Mouse (Mus musculus) lung, adult 18-20 months (tissue): ENCODE measurements around the gene Tob2.

Experiments used
- DNase-seq, 2 experiments: peaks; one replicate each; pipeline ENCODE4 v3.0.0; 2022; ENCODE audit warnings: mixed read lengths in 2 of 2

Gene Tob2

DNA sequence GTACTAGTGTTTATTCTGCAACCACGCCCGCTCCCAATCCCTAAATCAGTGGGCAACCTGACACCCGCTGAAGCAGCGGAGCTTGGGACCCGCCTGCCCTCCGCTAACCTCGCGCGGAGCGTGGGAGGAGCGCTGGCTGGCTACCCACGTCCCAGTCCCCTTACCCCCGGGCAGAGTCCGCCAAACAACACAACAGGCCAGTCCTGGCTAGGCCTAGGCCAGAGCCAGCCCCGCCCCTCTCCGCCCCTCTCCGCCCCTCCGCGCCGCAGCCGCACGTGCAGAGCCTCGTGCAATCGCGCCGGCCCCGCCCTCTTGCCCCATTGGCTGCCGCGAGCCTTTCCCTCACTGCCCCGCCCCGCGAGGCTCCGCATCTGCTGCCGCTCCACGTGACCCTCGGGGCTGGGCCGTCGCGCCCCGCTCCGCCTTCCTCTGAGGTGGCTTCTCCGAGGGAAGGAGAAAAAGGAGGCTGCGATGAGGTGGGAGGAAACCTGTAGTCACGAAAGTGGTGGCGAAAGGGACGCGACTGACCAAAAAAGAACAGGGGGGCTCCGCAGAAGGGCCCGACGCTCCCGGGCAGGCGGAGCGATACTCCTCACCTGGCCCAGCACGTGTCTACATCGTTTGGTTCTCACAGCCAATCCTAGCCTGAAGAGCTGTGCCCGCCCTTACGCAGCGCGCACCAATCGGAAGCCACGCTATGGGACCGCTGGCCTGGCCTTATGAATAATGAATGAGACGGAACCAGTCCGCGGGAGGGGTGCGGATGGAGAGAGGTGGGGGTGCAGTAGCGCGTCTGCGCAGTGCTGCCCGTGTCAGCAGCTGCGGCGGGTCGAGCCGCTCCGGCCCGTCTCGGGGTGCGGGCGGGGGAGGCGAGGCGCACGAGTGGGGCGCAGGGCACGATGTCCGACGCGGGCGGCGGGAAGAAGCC lies 47.7 kb downstream of the Tob2 start:
- peak; percentile 98 for DNase-seq

DNA sequence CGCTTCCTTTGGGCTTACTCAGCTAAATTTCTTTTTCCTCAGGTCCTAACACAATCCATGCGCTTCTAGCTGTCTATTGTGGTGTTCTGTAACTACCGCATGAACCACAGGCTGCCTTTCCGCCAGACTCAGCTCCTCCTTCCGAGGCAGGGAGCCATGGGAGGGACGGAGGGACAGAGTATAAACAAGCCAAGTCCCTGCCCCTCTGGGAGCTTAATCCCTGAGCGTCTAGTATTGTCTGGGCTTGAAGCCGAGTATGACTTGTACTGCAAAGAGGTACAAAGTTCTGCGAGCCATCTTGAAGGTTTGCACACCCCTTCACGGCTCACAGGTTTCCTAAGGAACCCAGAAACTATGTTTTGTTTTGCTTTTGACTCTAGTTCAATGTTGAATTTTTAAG lies 48.4 kb downstream of the Tob2 start:
- DNase-seq, result peak; percentile 94 to 97

DNA sequence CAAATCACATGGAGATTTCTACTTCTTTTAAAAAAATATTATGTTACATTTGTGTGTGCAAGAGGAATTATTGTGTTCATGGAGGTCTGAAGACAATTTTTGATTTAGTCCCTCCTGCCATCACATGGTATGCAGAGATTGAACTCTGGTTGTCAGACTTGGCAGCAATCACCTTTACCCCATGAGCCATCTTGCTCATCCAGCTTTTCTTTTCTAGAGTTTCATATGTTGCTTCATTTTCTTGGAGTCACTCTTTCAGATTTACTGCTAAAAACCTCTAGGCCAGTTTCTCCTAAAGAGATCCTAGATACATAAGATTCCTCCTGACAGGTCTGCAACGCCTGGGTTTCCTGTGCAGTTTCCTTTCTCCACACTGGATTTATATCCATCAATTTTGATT lies 49.0 kb downstream of the Tob2 start:
- DNase-seq, result no peak

DNA sequence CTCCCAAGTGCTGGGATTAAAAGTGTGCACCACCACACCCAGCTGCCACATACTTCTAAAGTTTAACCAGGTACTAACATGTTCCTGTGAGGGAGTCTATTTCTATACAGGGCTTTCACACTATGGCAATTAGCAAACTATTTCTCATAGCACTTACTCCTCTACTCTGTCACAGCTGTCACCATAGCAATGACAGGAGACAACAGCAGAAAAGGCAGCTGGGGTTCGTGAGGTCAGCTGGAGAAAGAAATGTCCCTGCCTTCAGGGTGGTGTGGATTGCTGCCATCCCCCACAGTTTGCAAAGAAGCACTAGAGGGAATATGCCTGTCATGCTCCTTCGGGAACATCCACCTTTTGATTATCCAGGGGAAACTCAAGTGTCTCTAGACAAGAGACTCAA lies 49.8 kb downstream of the Tob2 start:
- no peak for DNase-seq

DNA sequence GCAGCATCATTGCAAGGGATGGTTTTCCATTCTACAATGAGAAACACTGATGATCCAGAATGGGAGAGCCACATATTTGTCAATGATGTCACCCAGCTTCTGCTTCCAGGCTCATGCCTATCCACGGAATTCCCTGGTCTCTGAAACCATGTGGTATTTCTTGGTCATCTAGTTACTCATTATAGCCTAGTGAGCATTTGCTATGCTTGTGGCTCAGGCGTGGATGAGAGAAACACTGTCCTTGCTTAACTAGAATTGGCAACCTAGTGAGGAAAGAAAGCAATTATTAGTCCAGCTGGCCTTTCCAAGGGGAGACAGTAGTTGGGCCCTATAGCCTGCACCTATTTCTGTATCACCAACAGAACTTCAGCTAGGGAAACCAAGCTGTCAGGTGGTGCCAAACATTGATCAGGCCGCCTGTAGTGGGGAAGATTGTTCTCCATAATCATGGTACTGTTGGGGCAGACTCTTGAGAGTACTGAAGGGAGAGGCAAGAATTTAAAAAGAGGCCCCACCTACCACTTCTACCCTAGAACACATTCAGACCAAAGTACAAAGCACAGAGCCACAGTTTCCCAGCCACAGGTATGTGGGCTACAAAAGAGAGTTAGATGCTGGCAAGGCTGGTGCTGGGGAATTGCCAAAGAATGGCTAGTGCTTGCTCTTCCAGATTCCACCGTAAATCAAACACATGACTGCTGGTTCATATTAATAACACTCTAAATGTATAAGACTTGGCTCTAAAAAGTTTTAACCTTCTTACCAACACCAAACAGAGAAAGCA lies 51.8 kb downstream of the Tob2 start:
- DNase-seq, result peak; percentile 87 to 90

DNA sequence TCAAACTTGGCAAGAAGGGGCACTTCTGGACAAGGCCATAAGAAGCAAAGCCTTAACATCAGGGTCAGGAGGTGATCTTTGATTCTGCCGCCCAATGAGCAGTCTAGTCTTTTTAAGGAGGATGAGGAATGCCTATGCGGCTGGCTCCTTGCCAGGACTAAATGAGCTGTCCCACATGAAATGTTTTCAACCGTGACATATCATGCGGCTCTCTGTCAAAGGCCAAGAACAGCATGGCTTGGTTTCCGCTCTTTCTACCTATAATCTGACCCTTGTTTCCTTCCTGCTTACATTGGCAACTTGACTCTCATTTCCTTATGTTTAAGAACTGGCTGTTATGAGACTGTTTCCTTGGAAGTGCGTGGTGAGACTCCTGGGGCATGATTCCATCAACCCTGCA lies 53.0 kb downstream of the Tob2 start:
- peak; percentile 56 to 66 for DNase-seq

DNA sequence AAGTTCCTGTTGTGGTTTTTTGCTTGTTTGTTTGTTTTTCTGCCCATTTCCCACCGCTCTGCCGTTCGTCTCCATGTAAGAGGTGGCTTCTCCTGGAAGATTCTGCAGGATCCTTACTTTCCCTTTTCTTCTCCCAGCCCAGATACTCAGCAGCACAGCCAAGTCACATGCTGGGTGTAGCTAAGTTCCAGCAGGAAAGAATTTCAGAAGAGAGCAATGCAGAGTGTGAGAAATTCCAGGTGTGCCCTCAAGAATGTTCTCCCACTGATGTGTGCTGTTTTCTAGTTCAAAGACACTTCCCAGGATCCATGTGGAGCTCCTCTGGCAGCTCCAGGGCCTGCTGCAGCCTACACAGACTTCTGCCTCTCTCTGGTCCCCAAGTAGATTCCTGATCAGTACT lies 53.7 kb downstream of the Tob2 start:
- DNase-seq, result peak; percentile 57 to 58

DNA sequence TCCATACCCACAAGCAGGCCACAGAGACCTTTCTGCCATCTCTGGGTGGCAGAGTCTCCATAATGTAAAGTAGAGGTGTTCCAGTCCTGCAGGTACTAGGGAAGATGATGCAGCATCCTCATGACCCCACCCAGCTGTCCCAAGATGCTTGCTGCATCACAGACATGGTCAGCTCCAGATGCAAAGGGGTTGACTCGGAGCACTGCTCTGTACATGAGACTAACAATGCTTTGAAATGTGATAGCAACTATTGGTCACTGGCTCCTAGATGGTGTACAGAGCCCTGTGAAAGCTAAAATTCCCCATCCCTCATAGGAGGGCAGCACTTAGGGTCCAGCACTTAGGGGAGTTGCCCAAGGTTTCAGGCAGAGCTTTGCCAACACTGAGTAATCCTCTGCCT lies 54.4 kb downstream of the Tob2 start:
- DNase-seq, result no peak

DNA sequence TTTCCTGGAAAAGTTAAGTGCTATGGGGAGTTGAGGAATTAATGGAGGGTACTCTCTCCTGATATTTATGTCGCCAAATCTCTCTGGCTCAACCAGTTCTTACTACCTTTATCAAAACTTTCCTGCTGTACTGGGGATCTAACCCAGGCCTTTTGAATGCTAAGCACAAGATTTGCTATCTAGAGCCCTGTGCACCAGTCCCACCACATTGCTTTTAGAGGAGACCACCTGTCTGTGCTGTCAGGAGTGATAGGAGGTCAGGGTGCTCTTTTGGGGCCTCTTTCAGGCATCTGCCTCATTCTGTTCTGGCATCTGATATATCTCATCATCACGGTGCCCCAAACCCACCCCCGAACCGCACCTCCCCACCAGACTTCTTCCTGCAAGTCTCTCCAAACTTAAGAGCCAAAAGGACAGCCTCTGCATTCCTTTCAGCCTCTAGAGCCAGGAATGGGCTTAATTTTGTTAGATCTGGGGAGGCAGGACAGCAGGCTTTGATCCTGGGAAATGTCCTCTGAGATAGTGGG lies 55.1 kb downstream of the Tob2 start:
- no peak for DNase-seq

DNA sequence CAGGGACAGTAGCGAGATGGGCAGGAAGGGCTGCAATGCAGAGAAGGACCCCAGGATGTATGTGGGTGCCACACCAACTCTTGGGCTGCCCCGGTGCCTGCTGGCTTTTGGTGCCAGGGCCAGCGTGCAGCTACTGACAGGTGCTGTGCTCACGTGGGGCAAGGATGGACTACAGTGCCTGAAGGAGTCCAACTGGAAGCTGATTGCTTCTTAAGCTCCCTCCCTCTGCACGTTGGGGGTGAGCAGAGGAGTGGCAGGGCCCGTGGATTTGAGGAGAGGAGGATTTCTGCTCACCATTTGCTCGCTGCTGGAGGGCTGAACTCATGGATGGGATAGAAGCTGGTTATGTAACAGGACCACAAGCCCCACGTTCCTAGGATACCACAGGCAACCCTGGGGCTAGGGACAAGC lies 55.6 kb downstream of the Tob2 start:
- DNase-seq, result peak; percentile 68 to 76

DNA sequence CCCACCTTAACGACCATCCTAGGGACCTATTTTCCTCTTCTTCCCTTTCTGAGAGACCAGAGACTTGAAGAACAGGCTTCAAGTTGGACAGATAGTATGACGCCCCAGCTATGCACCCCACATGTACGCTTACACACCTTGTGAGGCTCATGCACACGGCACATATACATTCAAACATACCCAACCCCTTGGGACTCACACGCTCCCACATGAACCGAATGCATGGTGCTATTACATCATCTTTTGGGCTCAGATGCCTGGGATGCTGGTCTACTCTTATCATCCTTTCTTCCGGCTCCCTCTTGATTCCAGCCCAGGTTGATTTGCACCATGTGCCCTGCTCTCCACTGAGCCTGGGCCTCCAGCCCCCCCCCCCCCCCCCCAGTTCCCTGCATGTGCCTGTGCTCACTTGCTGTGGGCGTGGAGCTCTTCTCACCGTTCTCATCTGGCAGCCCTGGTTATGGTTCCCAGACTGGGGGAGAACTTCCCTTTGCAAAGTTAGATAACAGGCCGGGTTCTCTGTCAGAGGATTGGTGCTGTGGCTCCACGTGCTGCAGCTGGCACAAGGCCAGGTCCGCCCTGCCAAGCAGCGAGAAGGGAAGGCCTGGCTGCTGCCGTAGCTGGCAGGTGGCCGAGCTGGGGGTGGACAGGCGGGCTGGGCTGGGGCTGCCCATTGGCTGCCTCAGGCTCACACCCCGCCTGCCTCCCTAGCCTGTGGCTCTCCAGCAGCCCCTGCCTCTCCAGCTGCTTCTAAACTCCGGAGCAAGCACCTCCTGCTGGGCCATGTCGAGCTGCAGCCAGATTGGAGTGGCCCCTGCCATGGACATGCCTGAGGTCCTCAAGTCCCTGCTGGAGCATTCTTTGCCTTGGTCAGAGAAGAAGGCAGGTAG lies 56.4 kb downstream of the Tob2 start, which contains the start of gene Tef:
TSS of gene Tef (plus strand) at position 421 of the 890 bp plus-strand sequence.
- peak; percentile 99 to 100 for DNase-seq

DNA sequence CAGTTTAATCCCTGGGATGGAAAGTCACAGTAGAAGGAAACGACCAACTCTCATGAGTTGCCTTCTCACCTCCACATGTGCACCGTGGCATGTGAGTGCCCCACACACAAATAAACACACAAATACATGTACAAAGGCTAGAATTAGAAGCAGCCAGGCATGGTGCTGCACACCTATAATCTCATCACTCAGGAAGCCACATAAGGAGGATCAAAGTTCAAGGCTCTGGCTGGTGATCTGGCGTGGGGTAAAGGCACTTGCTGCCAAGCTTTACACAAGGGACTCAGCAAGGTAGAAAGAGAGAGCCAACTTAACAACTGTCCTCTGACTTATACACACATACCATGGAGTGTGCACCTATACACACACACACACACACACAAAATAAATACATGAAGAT lies 58.2 kb downstream of the Tob2 start:
- DNase-seq, result no peak

DNA sequence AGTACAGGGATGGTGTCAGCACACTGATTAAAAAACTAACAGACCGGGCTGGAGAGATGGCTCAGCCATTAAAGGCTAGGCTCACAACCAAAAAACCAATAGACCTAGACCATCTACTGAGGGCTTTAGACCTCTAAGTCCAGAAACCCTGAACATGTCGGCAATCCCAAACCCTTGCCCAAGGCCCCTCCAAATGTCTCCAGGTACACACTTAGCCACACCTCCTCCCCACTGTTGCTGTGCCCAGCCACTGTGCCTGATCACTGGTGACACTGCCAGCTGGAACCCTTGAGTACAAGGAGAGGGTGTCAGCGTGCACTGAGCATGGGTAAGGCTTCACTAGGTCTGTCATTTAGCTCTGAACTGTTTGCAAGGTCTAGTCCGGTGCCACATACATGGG lies 60.2 kb downstream of the Tob2 start:
- no peak for DNase-seq
